Mouse (Mus musculus): Measurements from ENCODE around the gene Nol6. TPM values are rescaled to one million over a fixed set of nuclear protein-coding genes. Genes with fewer than 3 reads are reported as not detected.
A peak's percentile ranks its signal among the peaks of the same experiment; 100 is the strongest.

The Nol6 gene
- polyA plus RNA-seq, 1 experiment: 1.3 TPM

DNA sequence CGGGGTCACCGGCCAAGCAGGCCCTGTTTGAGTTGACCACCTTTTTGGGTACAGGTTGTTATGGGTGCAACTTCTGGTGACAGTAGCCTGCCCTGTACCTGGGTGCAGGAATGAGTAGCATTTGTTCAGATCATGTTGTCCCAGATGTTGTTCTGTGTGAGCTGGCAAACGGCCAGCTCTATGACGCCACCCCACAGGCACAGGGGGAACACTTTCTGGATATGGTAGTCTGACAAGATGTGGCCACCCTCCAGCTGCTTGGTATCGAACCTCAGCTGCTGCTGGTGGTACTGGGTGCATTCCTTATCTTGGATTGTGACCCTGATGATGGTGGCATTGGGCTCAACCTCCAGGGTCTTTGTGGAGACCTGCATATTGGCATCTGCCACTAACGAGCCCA is 8.2 kb upstream of the Nol6 start:
- Histone ChIP-seq H3K27me3 (ENCODE audit: control insufficient read depth) (no peaks in the 10 kb centered on the region), H3K36me3 (ENCODE audit: control insufficient read depth) (no peaks in the 10 kb centered on the region; the same call in 1 of the 2 replicates), H3K9me3 (ENCODE audit: control insufficient read depth, low read length) (no peaks in the 10 kb centered on the region), H3K4me3 (replicated peaks) (no peak overlapping the region), H3K4me1 (ENCODE audit: control insufficient read depth) (peaks cover 78% of the 10 kb centered on the region)
- TF ChIP-seq TAL1 (IDR thresholded peaks at IDR 0.05; ENCODE audit: low read length) (no peak), GATA1 (IDR thresholded peaks at IDR 0.05; ENCODE audit: low read length) (no peak)

DNA sequence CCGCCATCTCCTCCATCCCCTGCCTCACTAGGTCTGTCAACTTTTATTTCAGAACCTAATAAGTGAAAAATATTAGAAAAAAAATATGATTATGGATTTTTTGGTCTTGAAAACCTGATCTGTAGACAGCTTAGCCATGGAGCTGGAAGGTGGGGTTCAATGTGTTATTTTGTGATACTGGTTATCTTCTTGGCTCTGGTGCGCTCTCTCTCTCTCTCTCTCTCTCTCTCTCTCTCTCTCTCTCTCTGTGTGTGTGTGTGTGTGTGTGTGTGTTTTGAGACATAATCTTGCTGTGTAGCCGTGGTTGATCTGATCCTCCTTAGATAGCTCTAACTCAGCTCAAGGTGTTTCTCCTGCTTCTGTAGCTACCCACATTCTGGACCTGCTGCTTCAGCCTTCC is 5.6 kb upstream of the Nol6 start:
- TF ChIP-seq TAL1 (IDR thresholded peaks at IDR 0.05; ENCODE audit: low read length) (peak; percentile 87), GATA1 (IDR thresholded peaks at IDR 0.05; ENCODE audit: low read length) (peak; percentile 89)
- Histone ChIP-seq H3K27me3 (ENCODE audit: control insufficient read depth) (no peaks in the 10 kb centered on the region), H3K4me3 (replicated peaks) (peak overlapping the region; percentile 48), H3K4me1 (ENCODE audit: control insufficient read depth) (peaks cover 68% of the 10 kb centered on the region), H3K9me3 (ENCODE audit: control insufficient read depth, low read length) (no peaks in the 10 kb centered on the region), H3K36me3 (ENCODE audit: control insufficient read depth) (no peaks in the 10 kb centered on the region; the same call in 1 of the 2 replicates)

DNA sequence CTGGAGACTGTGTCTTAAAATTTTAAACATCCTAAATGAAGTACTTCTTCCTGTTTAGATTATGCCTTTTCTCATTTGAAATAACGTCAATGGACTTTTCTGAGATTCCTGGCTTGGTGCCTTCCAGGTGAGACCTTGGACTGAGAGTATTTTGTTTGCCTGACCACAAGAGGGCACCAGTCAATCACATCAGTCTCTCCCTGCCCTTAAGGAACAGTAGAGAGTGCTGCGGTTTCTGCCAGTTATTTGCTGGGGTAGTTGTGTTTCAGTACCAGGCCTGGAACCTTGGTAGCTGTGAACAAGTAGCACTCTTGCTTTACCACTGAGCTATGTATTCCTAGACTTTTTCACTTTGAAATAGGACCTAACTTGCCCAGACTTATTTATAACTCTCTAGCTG is 5.2 kb upstream of the Nol6 start:
- Histone ChIP-seq H3K36me3 (ENCODE audit: control insufficient read depth) (no peaks in the 10 kb centered on the region; the same call in 1 of the 2 replicates), H3K4me1 (ENCODE audit: control insufficient read depth) (peaks cover 66% of the 10 kb centered on the region), H3K27me3 (ENCODE audit: control insufficient read depth) (no peaks in the 10 kb centered on the region), H3K9me3 (ENCODE audit: control insufficient read depth, low read length) (no peaks in the 10 kb centered on the region), H3K4me3 (replicated peaks) (peak overlapping the region; percentile 48)
- TF ChIP-seq TAL1 (IDR thresholded peaks at IDR 0.05; ENCODE audit: low read length): no peak
- TF ChIP-seq GATA1 (IDR thresholded peaks at IDR 0.05; ENCODE audit: low read length): no peak

DNA sequence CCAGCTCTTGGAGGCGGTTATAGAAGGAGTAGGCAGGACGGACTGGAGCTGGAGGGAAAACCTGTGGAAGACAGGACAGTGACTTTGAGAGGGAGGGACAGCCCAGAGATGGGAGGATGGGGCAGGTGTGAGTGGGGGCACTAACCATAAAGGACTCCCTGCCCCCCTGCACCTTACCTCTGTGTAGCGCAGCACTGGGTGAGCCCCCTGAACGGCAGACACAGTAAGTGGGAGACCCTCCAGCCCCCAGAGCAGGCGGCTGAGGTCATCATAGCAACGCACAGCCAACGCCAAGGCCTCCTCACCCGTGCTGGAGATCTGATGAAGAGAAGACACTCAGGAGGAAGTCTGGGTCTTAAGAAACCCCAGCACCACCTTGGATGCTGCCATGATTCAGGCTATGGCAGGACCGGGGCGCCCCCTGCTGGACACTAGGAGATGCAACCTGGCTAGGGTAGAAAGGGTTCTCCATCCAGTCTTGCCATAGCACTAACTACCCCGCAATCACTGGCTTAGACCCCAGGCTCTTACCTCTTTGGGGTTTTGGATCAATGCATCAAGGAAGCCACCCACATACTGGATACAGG is 5.5 kb downstream of the Nol6 start:
- Histone ChIP-seq H3K27me3 (ENCODE audit: control insufficient read depth) (no peaks in the 10 kb centered on the region), H3K36me3 (ENCODE audit: control insufficient read depth) (peaks cover 91% of the 10 kb centered on the region), H3K4me1 (ENCODE audit: control insufficient read depth) (peaks cover 14% of the 10 kb centered on the region), H3K9me3 (ENCODE audit: control insufficient read depth, low read length) (no peaks in the 10 kb centered on the region), H3K4me3 (replicated peaks) (no peak overlapping the region)
- no peak for TF ChIP-seq TAL1 (IDR thresholded peaks at IDR 0.05; ENCODE audit: low read length)
- no peak for TF ChIP-seq GATA1 (IDR thresholded peaks at IDR 0.05; ENCODE audit: low read length)

DNA sequence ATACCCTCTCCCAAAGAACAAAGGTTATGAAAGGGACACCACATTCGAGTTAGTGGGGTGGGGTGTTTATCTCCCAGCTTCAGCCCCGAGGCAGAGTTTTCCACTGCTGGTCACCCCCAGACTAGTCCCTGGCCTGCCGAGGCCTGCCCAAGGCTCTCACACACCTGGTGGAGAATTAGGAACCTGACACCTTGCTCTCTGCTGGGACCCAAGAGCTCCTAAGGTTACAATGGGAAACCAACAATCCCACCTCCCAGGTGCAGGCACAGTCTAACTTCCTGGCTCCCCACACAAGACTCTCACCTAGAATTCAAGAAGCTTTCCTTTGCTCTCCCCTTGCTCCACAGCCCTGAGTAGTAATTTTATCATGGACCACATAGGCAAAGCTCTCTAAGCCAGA is 7.4 kb downstream of the Nol6 start:
- H3K9me3 ChIP-seq (ENCODE audit: control insufficient read depth, low read length): no peaks in the 10 kb centered on the region
- H3K27me3 ChIP-seq (ENCODE audit: control insufficient read depth): no peaks in the 10 kb centered on the region
- H3K36me3 ChIP-seq (ENCODE audit: control insufficient read depth): peaks cover 77% of the 10 kb centered on the region
- no peak for TF ChIP-seq GATA1 (IDR thresholded peaks at IDR 0.05; ENCODE audit: low read length)
- TF ChIP-seq TAL1 (IDR thresholded peaks at IDR 0.05; ENCODE audit: low read length): no peak
- peaks cover 2% of the 10 kb centered on the region; the same call in 1 of the 2 replicates for H3K4me1 ChIP-seq (ENCODE audit: control insufficient read depth)
- H3K4me3 ChIP-seq (replicated peaks): no peak overlapping the region

DNA sequence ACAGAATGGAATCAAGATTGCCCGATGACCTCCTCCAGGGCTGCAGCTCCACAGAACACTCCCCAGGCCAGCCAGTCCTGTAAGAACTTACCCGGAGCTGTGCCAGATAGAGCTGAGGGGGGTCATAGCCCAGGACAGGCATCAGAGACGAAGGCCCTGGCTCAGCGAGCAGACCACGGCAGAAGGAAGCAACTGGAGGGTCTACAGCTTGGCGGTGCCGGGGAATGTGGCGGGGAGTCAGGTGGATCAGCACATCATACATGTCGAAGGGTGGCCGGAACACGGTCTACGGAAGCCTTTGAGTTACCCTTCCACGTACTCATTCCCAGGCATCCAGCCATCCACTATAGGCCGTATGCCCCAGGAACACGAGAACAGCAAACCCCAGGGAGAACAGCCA is 8.5 kb downstream of the Nol6 start:
- TF ChIP-seq TAL1 (IDR thresholded peaks at IDR 0.05; ENCODE audit: low read length) (no peak), GATA1 (IDR thresholded peaks at IDR 0.05; ENCODE audit: low read length) (no peak)
- H3K4me3 ChIP-seq (replicated peaks): no peak overlapping the region
- no peaks in the 10 kb centered on the region for H3K27me3 ChIP-seq (ENCODE audit: control insufficient read depth)
- H3K9me3 ChIP-seq (ENCODE audit: control insufficient read depth, low read length): no peaks in the 10 kb centered on the region
- peaks cover 67% of the 10 kb centered on the region for H3K36me3 ChIP-seq (ENCODE audit: control insufficient read depth)
- peaks cover 2% of the 10 kb centered on the region; the same call in 1 of the 2 replicates for H3K4me1 ChIP-seq (ENCODE audit: control insufficient read depth)

DNA sequence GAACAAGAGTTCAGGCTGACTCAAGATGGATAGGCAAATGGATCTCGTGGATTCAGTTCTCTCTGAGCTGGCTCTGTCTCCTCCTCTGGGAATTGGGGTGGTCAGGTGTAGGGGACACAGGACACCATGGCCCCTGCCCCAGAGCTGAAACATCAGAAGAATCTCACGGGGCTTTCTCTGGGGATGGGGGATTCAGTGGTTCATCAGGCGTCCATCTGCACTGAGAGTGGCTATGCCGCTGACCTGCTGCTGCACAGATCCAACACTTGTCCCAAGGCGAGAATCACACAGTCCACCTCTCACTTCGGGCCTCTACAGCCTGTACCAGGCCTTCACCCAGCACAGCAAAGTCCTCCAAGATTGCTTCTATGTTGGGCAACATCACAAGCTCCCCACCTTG is 9.2 kb downstream of the Nol6 start:
- H3K27me3 ChIP-seq (ENCODE audit: control insufficient read depth): no peaks in the 10 kb centered on the region
- H3K4me3 ChIP-seq (replicated peaks): no peak overlapping the region
- no peaks in the 10 kb centered on the region for H3K9me3 ChIP-seq (ENCODE audit: control insufficient read depth, low read length)
- peaks cover 60% of the 10 kb centered on the region for H3K36me3 ChIP-seq (ENCODE audit: control insufficient read depth)
- TF ChIP-seq GATA1 (IDR thresholded peaks at IDR 0.05; ENCODE audit: low read length) (no peak), TAL1 (IDR thresholded peaks at IDR 0.05; ENCODE audit: low read length) (no peak)
- peaks cover 2% of the 10 kb centered on the region; the same call in 1 of the 2 replicates for H3K4me1 ChIP-seq (ENCODE audit: control insufficient read depth)

DNA sequence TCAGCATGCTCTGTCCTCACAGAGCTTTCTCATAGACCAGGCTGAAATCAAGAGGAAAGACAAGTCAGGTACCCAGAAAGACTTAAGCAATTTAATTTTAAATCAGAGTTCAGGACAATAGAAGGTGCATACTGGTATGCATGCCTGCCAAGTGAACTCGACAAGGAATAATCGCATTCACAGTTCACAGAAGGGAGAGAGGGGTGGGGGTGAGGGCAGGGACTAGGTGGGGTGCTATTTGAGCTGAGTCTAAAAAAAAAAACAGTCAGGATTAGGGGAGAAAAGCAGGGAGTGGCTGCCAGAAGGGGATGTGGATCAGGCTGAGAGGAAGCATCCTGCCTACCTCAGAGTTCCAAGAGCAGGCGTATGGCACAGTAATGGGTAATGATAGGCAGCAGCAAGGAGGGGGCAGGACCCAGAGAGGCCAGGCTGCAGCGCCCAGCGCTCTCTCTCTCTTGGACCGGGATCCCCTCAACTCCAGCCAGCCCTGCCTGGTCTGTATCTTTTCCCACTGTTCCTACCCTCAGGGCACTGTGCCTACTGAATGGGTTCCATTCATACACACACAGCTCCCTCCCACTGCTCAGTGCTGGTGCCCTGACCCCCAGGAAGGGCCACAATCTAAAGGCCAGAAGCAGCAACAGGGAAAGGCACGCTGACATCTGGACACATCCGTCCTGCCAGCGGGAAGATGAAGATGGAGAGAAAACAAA is 9.7 kb downstream of the Nol6 start:
- Histone ChIP-seq H3K36me3 (ENCODE audit: control insufficient read depth) (peaks cover 54% of the 10 kb centered on the region), H3K27me3 (ENCODE audit: control insufficient read depth) (no peaks in the 10 kb centered on the region), H3K9me3 (ENCODE audit: control insufficient read depth, low read length) (no peaks in the 10 kb centered on the region), H3K4me3 (replicated peaks) (no peak overlapping the region), H3K4me1 (ENCODE audit: control insufficient read depth) (peaks cover 2% of the 10 kb centered on the region; the same call in 1 of the 2 replicates)
- TF ChIP-seq GATA1 (IDR thresholded peaks at IDR 0.05; ENCODE audit: low read length) (no peak), TAL1 (IDR thresholded peaks at IDR 0.05; ENCODE audit: low read length) (no peak)

DNA sequence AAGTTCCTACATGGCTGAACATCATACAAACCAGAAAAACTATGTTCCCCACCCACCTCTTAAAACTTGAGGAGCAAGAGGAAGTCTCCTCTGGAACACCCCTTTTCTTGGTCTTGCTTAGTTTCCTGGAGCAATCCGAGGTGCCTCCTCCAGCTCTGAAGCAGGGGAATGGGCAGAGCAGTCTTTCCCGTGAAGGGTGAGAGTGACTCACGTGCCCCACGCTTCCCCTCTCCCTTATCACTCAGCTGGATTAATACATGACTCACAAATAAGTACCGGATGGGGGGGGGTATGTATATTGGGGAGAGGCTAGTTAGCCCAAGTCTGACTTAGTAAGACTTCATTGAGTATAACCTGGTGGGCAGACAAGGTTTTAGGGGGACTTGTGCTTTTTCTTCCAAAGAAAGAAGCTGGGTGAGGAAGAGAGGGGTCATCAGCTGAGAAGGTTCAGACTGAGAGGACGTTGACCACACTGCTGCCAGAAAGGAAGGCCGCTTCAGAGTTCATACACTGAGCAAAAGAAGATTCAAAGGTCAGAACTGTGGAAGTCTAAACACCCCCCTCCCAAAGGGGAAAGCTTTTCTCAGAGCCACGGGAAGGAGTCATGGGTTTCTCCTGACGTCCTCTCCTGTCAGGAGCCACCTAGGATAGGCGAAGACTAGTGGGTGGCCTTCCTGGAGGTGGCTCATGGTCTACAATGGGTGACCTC is 15.4 kb downstream of the Nol6 start:
- TF ChIP-seq TAL1 (IDR thresholded peaks at IDR 0.05; ENCODE audit: low read length): no peak
- TF ChIP-seq GATA1 (IDR thresholded peaks at IDR 0.05; ENCODE audit: low read length): no peak
- Histone ChIP-seq H3K9me3 (ENCODE audit: control insufficient read depth, low read length) (no peaks in the 10 kb centered on the region), H3K4me1 (ENCODE audit: control insufficient read depth) (no peaks in the 10 kb centered on the region), H3K27me3 (ENCODE audit: control insufficient read depth) (no peaks in the 10 kb centered on the region), H3K4me3 (replicated peaks) (no peak overlapping the region), H3K36me3 (ENCODE audit: control insufficient read depth) (no peaks in the 10 kb centered on the region; the same call in 1 of the 2 replicates)
